Mouse (Mus musculus) Patski (cell line): ENCODE measurements around the gene Gm11042. TPM values are rescaled to one million over a fixed set of nuclear protein-coding genes. Genes with fewer than 3 reads are reported as not detected.

Experiments used
- ATAC-seq: fragments of 100-300 bp; one replicate; pipeline ENCODE4 v1.8.0; 2021
- CTCF ChIA-PET: fragments of 350-600 bp; sonication (Branson Sonifier 250); formaldehyde crosslinking; loops from one replicate; lab custom pipeline; 2022; ENCODE audit warnings: inconsistent platforms; lab: Charles Lee
- POLR2A ChIA-PET: fragments of 350-600 bp; sonication (Branson Sonifier 250); formaldehyde crosslinking; loops from one replicate; lab custom pipeline; 2022; ENCODE audit warnings: antibody characterized with exemption, inconsistent platforms; lab: Charles Lee
- DNase-seq: peaks from one replicate; pipeline ENCODE4 v3.0.0-alpha.2; 2011; ENCODE audit warnings: low read depth, low spot score
- H3K27me3 ChIP-seq: fragments of 371-371 bp; one replicate; pipeline ENCODE4 v1.5.1; 2021
- CTCF ChIP-seq: fragments of 100-300 bp; IDR thresholded peaks from one replicate; pipeline ENCODE4 v1.5.1; 2021
- in situ Hi-C: fragments of 300-500 bp; cut with MboI; formaldehyde crosslinking; loops from 3 replicates; pipeline ENCODE4 v1.11.1; 2018; ENCODE audit warnings: low pct_unique_long_range_greater_than_20kb, mixed read lengths
- polyA plus RNA-seq: library from polyadenylated mRNA; unstranded; gene quantifications from one replicate; pipeline ENCODE4 v1.2.3, GENCODE M21; 2021

Gene Gm11042
- polyA plus RNA-seq, 1 experiment from 2014 or later = not detected

DNA sequence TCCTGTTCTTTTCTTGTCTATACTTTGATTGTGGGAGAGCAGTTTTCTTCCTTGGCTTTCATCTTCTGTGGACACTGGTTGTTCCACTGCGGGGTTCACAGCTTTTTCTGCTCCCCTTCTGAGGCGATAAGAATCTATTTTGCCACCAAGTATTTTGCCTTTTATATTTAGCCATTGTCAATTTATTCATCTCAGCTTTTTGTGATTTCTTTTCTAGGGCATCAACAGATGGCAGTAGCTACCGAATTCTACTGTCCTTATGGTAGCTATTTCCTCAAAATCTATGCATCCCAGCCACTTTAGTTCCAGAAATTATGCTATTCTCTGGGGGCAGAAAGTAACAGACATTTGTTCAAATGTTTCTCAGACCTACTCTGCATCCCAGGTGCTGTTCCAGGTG, 10.4 kb upstream of the Gm11042 start:
- POLR2A ChIA-PET = no interaction called here
- in situ Hi-C loops = loop anchor here (25.0 kb wide), 1 partner anchor 1436 kb away; no protein-coding TSS in a partner anchor
- CTCF ChIA-PET = no interaction called here
- ATAC-seq (no peak), DNase-seq (no peak)
- H3K27me3 ChIP-seq = peaks cover 5% of the 10 kb centered on the region
- no peak for TF ChIP-seq CTCF

DNA sequence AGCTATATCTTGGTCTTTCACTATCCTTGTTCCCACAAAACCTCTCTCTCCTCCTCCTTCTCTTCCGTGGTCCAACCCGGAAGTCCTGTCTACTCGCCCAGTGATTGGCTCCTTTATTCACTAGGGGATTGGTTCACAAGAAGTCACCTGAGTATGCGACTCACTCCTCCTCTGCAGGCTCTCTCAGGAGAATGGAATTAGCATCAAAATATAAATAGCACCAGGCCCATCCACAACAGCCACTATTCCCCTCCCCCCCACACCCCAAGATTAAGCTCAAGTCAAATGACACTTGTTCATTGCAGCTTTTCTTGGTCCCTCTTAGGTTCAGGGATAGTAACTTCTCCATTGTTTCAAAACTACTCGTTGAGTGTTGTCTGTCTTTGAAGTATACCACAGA, 5.8 kb upstream of the Gm11042 start:
- no peak for DNase-seq
- POLR2A ChIA-PET = no interaction called here
- in situ Hi-C loops = loop anchor here (25.0 kb wide), 1 partner anchor 1315 kb away; no protein-coding TSS in a partner anchor
- TF ChIP-seq CTCF = no peak
- H3K27me3 ChIP-seq = peaks cover 5% of the 10 kb centered on the region
- ATAC-seq = no peak
- CTCF ChIA-PET = no interaction called here

DNA sequence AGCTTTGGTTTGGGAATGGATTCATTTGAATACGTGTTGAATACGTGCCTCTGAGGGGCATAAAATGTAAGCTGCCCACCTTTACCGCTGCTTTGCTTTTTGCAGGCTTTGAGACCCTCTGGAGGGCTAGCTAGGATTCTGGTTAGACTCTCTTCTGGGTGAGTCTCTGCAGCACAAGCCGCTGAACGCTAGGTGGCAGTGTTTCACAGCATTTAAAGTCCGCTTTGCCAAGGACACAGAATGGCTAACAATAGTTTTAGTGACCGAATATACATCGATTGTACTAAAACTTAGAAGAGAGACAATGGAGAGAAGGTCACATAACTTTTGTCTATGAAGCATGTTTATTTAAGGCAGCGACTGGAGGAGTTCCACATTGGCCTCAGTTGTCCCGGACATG, 4.1 kb upstream of the Gm11042 start:
- DNase-seq (no peak), ATAC-seq (peak; percentile 47)
- POLR2A ChIA-PET = no interaction called here
- TF ChIP-seq CTCF = peak; percentile 89
- H3K27me3 ChIP-seq = no peaks in the 10 kb centered on the region
- in situ Hi-C loops = loop anchor here (25.0 kb wide), 1 partner anchor 1317 kb away; no protein-coding TSS in a partner anchor
- CTCF ChIA-PET = interaction anchor here (0.9 to 1.4 kb wide), 2 partner anchors 12 to 517 kb away, joined by 3 read pairs; no protein-coding TSS in a partner anchor

DNA sequence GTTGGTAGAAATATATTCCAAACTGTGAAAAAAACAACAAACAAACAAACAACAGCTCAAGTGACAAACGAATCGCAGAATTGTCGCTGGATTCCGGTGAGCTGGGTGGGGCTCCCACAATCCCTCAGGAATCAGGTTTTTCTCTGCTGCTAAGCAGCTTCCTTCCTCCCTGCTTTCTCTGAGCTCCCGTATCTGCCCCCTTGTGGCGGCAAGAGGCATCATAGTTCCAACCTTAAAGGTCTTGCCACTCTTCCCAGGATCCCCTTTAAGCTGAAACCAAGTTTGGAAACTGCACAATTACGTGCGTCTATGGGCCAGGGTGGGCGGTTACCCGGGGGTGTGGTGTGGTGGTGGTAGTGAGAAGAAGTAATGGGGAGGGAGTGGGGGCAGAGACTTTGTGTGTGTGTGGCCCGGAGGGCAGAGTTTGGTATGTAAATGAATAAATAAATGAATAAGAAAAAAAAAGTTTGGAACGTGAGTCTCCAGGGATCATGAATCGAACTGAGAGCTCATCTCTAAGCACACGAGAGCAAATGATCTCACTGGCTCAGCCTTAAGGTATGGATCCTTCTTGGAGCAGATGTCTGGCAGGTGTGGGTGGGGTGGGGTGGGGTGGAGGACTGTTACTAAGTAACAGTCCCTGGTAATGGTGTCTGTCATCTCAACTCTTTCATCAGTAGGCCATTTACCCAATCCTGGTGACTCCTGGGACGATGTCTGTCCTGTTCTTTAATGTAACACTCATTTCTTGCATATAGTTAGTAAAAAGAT, 980 bp upstream of the Gm11042 start:
- ChIA-PET CTCF (interaction anchor here (0.8 to 1.4 kb wide), 2 partner anchors 28 to 43 kb away, joined by 3 read pairs; no protein-coding TSS in a partner anchor), POLR2A (no interaction called here)
- in situ Hi-C loops = loop anchor here (25.0 kb wide), 1 partner anchor 1320 kb away; no protein-coding TSS in a partner anchor
- TF ChIP-seq CTCF = peak; percentile 69
- no peaks in the 10 kb centered on the region for H3K27me3 ChIP-seq
- peak; percentile 80 for ATAC-seq
- DNase-seq = no peak

DNA sequence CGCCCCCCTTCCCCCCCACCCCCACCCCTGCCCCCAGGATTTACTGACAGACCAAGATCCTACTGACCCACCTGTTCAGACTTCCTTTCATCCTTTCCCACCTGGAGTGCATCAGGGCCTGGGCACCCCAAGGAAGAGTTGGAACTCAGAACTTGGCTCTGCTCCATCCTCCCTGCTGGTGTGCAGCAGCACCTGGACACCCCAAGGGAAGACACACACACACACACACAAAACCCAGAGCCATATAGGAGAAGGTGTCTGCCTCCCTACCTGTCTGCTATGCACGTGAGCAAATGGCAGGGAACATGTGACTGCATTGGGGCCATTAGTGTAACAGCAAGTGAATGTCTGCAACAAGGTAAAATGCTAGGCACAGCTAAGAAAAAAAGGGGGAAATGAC, 973 bp downstream of the Gm11042 start:
- ChIA-PET CTCF (interaction anchor here (1.6 kb wide), 1 partner anchor 21 kb away, joined by 3 read pairs; no protein-coding TSS in a partner anchor), POLR2A (no interaction called here)
- no peak for TF ChIP-seq CTCF
- ATAC-seq (no peak), DNase-seq (no peak)
- H3K27me3 ChIP-seq = no peaks in the 10 kb centered on the region
- in situ Hi-C loops = loop anchor here (25.0 kb wide), 1 partner anchor 1322 kb away; no protein-coding TSS in a partner anchor

DNA sequence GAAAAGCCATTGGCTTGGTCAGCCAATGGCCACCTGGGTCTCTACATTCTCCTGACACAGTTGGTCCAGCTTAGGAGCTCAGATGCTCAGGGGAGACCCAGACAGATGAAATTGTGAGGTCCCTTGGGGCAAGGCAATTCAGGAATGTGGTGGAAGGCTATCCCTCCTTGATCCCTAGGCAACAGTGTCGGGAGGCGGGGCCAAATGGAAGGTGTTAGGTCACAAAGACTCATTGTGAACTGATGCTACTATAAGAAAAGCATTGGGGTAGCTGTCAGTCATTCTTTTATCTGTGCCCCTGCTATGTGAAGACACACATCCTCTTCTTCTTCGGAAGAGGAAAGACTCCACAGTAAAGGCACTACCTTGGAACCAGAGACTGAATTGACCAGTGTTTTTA, 3.6 kb downstream of the Gm11042 start:
- DNase-seq = no peak
- ATAC-seq = no peak
- no peak for TF ChIP-seq CTCF
- CTCF ChIA-PET = interaction anchor here (1.0 kb wide), 1 partner anchor 20 kb away, joined by 3 read pairs; no protein-coding TSS in a partner anchor
- POLR2A ChIA-PET = no interaction called here
- H3K27me3 ChIP-seq = no peaks in the 10 kb centered on the region
- in situ Hi-C loops = loop anchor here (25.0 kb wide), 1 partner anchor 1325 kb away; no protein-coding TSS in a partner anchor

DNA sequence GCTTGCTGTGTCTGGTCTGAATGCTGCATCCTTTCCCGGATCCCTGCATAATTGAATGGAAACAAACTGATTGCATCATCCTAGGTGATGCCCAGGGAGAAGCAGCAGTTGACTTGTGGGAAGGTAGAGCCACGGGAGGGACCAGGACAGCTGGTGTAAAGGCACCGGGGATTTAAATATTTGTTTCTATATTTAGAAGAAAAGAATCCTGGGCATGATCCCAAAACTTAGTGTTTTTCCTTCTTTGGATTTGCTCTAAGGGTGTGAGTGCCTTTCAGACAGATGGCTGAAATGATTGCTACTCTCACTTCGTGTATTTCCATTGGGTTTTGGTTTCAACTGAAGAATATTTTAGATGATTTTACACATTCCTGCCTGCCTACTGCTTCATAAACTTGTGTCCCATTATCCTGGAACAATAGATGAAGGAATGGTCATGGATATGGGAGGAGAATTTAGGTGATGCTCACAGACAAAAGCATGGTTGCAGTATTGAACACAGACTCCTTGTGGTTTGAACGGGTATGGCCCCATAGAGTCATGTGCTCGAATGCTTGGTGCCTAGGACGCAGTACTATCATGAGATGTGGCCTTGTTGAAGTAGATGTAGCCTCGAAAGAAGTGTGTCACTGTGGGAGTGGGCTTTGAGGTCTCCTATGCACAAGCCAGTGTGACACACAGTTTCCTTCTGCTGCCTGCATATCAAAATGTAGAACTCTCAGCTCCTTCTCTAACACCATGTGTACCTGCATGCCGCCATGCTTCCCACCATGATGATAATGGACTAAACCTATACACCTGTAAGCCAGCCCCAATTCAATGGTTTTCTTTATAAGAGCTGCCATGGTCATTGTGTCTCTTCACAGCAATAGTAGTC, 12.5 kb downstream of the Gm11042 start:
- no peak for TF ChIP-seq CTCF
- peaks cover 19% of the 10 kb centered on the region for H3K27me3 ChIP-seq
- ATAC-seq (no peak), DNase-seq (no peak)
- ChIA-PET CTCF (no interaction called here), POLR2A (no interaction called here)
- in situ Hi-C loops = loop anchor here (25.0 kb wide), 1 partner anchor 1334 kb away; no protein-coding TSS in a partner anchor

DNA sequence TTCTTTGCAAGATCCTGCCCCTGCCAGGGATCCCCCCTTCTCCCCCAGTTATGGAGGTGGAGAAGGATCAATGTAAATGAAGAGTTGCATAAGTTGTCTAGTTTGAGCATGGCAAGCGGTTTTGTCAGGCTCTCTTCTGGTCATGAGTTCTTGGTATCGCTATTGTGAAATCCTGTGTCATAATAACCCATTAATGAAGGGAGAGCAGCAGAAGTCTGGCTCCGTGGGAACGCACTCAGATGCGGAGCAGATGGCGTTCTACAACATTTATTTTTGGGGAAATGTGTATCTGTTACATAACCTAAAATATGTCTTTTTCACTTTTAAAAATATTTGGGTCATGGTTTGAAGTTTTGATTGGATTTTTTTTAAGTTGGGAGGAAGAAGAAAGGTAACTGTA, 14.6 kb downstream of the Gm11042 start:
- peaks cover 32% of the 10 kb centered on the region for H3K27me3 ChIP-seq
- no peak for TF ChIP-seq CTCF
- in situ Hi-C loops = loop anchor here (25.0 kb wide), 1 partner anchor 1336 kb away; no protein-coding TSS in a partner anchor
- DNase-seq = no peak
- ChIA-PET POLR2A (no interaction called here), CTCF (no interaction called here)
- ATAC-seq = no peak

DNA sequence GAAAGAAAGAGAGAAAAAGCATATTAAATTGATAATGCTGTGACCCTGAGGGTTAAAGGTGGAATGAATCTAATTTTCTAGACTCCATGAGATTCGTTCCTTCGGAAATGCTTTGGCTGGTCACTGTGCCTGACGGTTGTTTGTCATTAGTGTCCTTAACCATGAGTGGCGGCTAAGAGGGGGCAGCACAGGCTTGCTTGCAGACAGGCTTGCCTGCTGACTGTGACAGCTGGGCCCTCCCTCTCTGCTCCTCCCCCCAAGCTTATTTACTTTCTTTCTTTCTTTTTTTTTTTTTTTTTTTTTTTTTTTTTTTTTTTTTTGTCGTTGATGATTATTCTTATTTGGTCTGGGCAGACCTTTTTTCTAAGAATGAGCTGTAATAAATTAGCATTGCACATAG, 19.8 kb downstream of the Gm11042 start:
- ChIA-PET POLR2A (interaction anchor here (0.7 kb wide), 2 partner anchors 218 to 810 kb away, joined by 4 to 6 read pairs; no protein-coding TSS in a partner anchor), CTCF (no interaction called here)
- in situ Hi-C loops = loop anchor here (25.0 kb wide), 1 partner anchor 609 kb away; no protein-coding TSS in a partner anchor
- ATAC-seq (no peak), DNase-seq (no peak)
- no peak for TF ChIP-seq CTCF
- H3K27me3 ChIP-seq = peaks cover 42% of the 10 kb centered on the region

DNA sequence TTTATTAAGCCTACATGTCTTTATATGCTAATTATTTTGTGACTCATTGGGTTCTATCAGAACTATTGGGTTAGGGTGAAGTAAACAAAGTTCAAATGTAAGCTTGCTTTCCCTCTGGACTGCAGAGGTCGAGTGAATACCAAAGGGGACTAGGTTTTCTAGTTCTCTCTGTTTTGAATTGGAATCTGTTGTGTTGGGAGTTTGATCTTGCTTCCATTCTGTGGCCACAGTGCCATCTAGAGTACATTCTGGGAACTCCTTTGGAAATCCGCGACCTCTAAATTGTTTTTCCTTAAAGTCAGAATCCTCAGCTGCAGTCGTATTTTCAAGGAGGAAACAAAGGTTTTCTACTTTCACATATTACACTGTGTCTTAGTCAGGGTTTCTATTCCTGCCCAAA, 22.6 kb downstream of the Gm11042 start:
- peaks cover 28% of the 10 kb centered on the region for H3K27me3 ChIP-seq
- no peak for DNase-seq
- TF ChIP-seq CTCF = peak; percentile 72
- no peak for ATAC-seq
- in situ Hi-C loops = loop anchor here (5.0 to 25.0 kb wide), 2 partner anchors 281 to 606 kb away; no protein-coding TSS in a partner anchor
- POLR2A ChIA-PET = no interaction called here
- CTCF ChIA-PET = interaction anchor here (1.1 kb wide), 1 partner anchor 19 kb away, joined by 3 read pairs; no protein-coding TSS in a partner anchor
